Mouse (Mus musculus) ES-E14 (cell line): ENCODE results near the gene Sh2b2. TPM values are rescaled to one million over a fixed set of nuclear protein-coding genes. Genes with fewer than 3 reads are reported as not detected.

Source experiments
- DNase-seq: peaks from one replicate; pipeline ENCODE4 v3.0.0-alpha.2; 2013; ENCODE audit warnings: low read depth, low spot score
- H3K27ac ChIP-seq: 2 replicates; pipeline ENCODE4 v1.5.1; 2012; ENCODE audit warnings: low read depth, mild to moderate bottlenecking, low read length, moderate library complexity, mixed read lengths; ENCODE audit not compliant: poor library complexity, insufficient read depth, severe bottlenecking
- H3K36me3 ChIP-seq: 2 replicates; pipeline ENCODE4 v1.6.1; 2012; ENCODE audit warnings: mild to moderate bottlenecking, low read length, moderate library complexity, mixed read lengths; ENCODE audit not compliant: control insufficient read depth, poor library complexity, insufficient read depth, severe bottlenecking
- H3K4me1 ChIP-seq, 2 experiments: fragments of 150-350 bp in 1 of 2; sonication (generic) in 1 of 2; 2 replicates each; pipeline ENCODE4 v1.6.1; 2012; ENCODE audit warnings: low read length in 2 of 2, mild to moderate bottlenecking in 1 of 2, mixed read lengths in 1 of 2; ENCODE audit not compliant: control insufficient read depth in 2 of 2, insufficient read depth in 2 of 2, poor library complexity in 1 of 2
- H3K4me3 ChIP-seq, 2 experiments: fragments of 150-350 bp in 1 of 2; sonication (generic) in 1 of 2; 2 replicates each; pipeline ENCODE4 v1.5.1; 2012; ENCODE audit warnings: low read length in 2 of 2, low read depth in 1 of 2, mild to moderate bottlenecking in 1 of 2, mixed read lengths in 1 of 2; ENCODE audit not compliant: insufficient read depth in 1 of 2, poor library complexity in 1 of 2, severe bottlenecking in 1 of 2
- H3K9ac ChIP-seq: 2 replicates; pipeline ENCODE4 v1.6.1; 2012; ENCODE audit warnings: low read depth, mild to moderate bottlenecking, low read length, mixed read lengths; ENCODE audit not compliant: poor library complexity, insufficient read depth, severe bottlenecking
- H3K9me3 ChIP-seq: fragments of 150-350 bp; sonication (generic); 2 replicates; pipeline ENCODE4 v1.6.1; 2012; ENCODE audit warnings: low read depth, mild to moderate bottlenecking, low read length; ENCODE audit not compliant: control insufficient read depth, insufficient read depth
- CHD2 ChIP-seq: IDR thresholded peaks from 2 replicates; pipeline ENCODE4 v1.6.1; 2014; ENCODE audit warnings: mild to moderate bottlenecking, low read depth, low read length, inconsistent platforms
- HCFC1 ChIP-seq: IDR thresholded peaks from 2 replicates; pipeline ENCODE4 v1.6.1; 2012; ENCODE audit warnings: low read length, inconsistent platforms, borderline replicate concordance; ENCODE audit not compliant: insufficient read depth
- MAFK ChIP-seq: IDR thresholded peaks from 2 replicates; pipeline ENCODE4 v1.6.1; 2014; ENCODE audit warnings: mild to moderate bottlenecking, low read depth, low read length, inconsistent platforms; ENCODE audit not compliant: insufficient read depth
- ZC3H11A ChIP-seq: IDR thresholded peaks from 2 replicates; pipeline ENCODE4 v1.6.1; 2012; ENCODE audit warnings: low read depth, mild to moderate bottlenecking, inconsistent platforms, low read length, borderline replicate concordance
- ZNF384 ChIP-seq: IDR thresholded peaks from 2 replicates; pipeline ENCODE4 v1.6.1; 2012; ENCODE audit warnings: low read depth, low read length, inconsistent platforms
- in situ Hi-C, 2 experiments: fragments of 600-800 bp; cut with MboI; formaldehyde crosslinking; loops; one replicate each; pipeline ENCODE4 v1.15.1; 2025; ENCODE audit warnings: low sequenced_read_pairs in 2 of 2, inconsistent platforms in 1 of 2; ENCODE audit not compliant: unreplicated experiment in 2 of 2
- total RNA-seq: library from RNA; depleted of rRNA; stranded (reverse); fragments of 300-350 nt; gene quantifications from 2 replicates; pipeline ENCODE4 v1.2.3, GENCODE M21; 2012; rRNA removed

Sh2b2 gene
- total RNA-seq = 3.3 and 3.8 TPM in 2 replicates

DNA sequence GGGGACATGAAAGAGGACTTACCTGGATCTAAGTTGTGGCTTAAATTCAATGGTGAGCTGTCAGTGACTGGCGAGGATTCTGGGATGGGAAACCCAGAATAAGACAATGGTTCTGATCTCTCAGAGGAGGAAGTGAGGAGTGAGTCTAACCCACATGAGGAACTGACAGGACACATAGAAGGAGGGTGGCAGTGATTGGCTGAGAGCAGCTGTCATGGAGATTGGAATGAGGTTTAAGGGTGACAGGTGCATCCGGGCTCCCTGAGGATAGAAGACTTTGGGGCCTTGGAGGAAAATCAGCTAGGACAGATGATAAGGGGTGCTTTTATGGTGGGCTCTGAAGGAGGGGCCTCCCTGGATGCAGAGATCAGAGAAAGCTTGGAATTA, at the start of gene Sh2b2:
Gene Sh2b2 (minus strand): TSS at position 105 of the 387 bp plus-strand sequence.
- TF ChIP-seq MAFK (no peak), CHD2 (no peak), ZC3H11A (no peak), ZNF384 (no peak), HCFC1 (no peak)
- in situ Hi-C loops = no loop called here
- Histone ChIP-seq H3K4me3 (peak within 1 kb of the TSS; percentile 86 to 87; a peak in 2 of 4 replicates), H3K27ac (no peak within 1 kb of the TSS), H3K9me3 (no peaks in the 10 kb centered on the region), H3K36me3 (no peaks in the 10 kb centered on the region), H3K4me1 (peaks cover 0 to 10% of the 10 kb centered on the region in 2 experiments; a peak in 2 of 4 replicates), H3K9ac (no peak within 1 kb of the TSS)
- no peak for DNase-seq

DNA sequence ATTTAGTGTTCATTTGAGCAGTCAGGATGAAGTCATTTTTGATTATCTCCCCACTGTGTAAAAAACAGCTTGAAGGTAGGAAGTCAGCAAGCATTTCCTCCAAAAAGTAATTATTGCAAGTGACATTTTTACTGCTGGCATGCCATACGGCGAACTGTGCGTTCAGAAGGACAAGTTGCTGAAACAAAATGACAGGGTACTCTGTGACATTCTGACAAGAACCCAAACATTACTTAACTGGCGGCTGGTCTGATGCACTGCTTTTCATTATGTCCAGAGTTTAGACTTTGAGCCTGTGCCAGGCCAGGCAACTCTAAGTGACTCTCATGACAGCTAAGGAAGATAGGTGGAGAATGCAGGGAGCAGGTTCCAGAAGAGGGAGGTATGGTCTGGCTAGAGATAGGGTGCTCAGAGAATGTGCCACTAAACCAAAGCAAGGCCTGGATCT, 46.6 kb upstream of the Sh2b2 start:
- no peaks in the 10 kb centered on the region for H3K9me3 ChIP-seq
- peaks cover 5% of the 10 kb centered on the region; the same call in 1 of the 2 replicates for H3K36me3 ChIP-seq
- peaks cover 1 to 8% of the 10 kb centered on the region in 2 experiments; a peak in 1 of 4 replicates for H3K4me1 ChIP-seq
- H3K4me3 ChIP-seq = no peak overlapping the region
- in situ Hi-C loops = loop anchor here in 1 of 2 experiments (25.0 kb wide), 1 partner anchor 369 kb away; no protein-coding TSS in a partner anchor
- TF ChIP-seq HCFC1 (no peak), ZC3H11A (no peak), ZNF384 (no peak), MAFK (no peak), CHD2 (no peak)
- H3K27ac ChIP-seq = no peak overlapping the region
- DNase-seq = no peak
- no peak overlapping the region for H3K9ac ChIP-seq

DNA sequence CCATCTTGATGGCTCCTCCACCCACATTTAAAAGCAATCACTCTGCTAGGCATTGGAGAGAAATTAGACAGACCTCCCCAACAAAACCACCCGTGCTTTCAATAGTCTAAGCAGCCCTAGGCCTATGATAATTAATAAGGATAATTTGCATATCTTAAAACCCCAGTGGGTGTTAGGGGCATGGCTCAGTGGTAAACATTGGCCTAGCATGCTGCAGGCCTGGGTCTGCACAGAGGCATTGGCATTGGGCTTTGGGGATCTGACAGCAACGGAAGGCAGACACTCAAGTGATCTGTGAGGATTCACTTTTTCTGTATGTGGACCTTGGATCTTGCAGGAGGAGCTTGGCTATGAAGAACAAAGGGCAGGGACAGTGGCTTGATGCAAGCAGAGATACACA, 46.0 kb upstream of the Sh2b2 start:
- TF ChIP-seq MAFK = no peak
- no peak for TF ChIP-seq HCFC1
- TF ChIP-seq CHD2 = no peak
- Histone ChIP-seq H3K9ac (no peak overlapping the region), H3K4me1 (peaks cover 1 to 8% of the 10 kb centered on the region in 2 experiments; a peak in 1 of 4 replicates), H3K4me3 (no peak overlapping the region), H3K9me3 (no peaks in the 10 kb centered on the region), H3K36me3 (peaks cover 5% of the 10 kb centered on the region; the same call in 1 of the 2 replicates), H3K27ac (no peak overlapping the region)
- no peak for DNase-seq
- in situ Hi-C loops = loop anchor here in 1 of 2 experiments (25.0 kb wide), 1 partner anchor 370 kb away; no protein-coding TSS in a partner anchor

DNA sequence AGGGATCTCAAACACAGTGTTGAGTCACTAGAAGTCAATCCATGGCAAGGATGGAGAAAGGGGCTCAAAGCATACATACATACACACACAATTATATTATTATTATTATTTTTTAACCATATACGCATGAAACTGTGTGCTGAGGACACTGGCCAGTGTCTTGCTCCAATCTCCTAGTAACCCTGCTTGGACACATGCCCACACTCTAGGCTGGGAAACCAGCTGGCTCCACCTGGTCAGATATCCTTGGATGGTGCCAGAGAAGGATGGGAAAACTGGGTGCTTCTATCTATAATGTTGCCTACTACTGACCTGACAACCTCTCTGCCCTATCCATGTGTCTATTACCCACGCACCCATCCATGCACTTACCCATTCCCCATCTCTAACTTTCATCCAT, 45.2 kb upstream of the Sh2b2 start:
- Histone ChIP-seq H3K36me3 (peaks cover 8% of the 10 kb centered on the region), H3K9ac (no peak overlapping the region), H3K4me3 (no peak overlapping the region), H3K9me3 (no peaks in the 10 kb centered on the region), H3K27ac (no peak overlapping the region), H3K4me1 (peaks cover 1 to 8% of the 10 kb centered on the region in 2 experiments; a peak in 1 of 4 replicates)
- TF ChIP-seq CHD2 (no peak), ZNF384 (no peak), MAFK (no peak), HCFC1 (no peak), ZC3H11A (no peak)
- in situ Hi-C loops = loop anchor here in 1 of 2 experiments (25.0 kb wide), 1 partner anchor 371 kb away; no protein-coding TSS in a partner anchor
- no peak for DNase-seq

DNA sequence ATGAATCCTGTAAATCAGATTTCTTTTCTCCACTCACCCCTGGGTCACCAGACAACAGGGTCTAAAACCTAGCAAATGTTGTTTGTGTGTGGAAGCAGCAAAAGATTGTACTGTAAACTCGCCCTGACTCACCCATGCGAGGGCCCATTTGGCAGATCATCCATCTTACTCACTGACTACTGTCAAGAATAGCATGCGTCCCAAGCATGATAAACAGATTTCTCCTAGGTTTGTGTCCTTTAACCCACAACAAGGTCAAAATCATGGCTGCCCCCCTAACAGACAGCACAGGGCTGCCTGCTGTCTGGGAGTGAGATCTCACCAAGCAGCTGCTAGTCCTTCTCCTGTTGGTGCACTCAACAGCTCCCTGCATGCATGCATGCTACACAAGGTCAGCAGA, 43.4 kb upstream of the Sh2b2 start:
- TF ChIP-seq HCFC1 (no peak), MAFK (no peak), CHD2 (no peak), ZC3H11A (no peak), ZNF384 (no peak)
- Histone ChIP-seq H3K4me3 (no peak overlapping the region), H3K4me1 (peaks cover 1 to 2% of the 10 kb centered on the region in 2 experiments; a peak in 1 of 4 replicates), H3K9ac (no peak overlapping the region), H3K36me3 (peaks cover 12% of the 10 kb centered on the region), H3K9me3 (no peaks in the 10 kb centered on the region), H3K27ac (no peak overlapping the region)
- no peak for DNase-seq
- in situ Hi-C loops = loop anchor here in 1 of 2 experiments (25.0 kb wide), 1 partner anchor 373 kb away; no protein-coding TSS in a partner anchor
